Mouse (Mus musculus) embryonic fibroblast, embryonic 13.5 days (primary cell): ENCODE data around the gene Gfral.

Experiments used
- CTCF ChIP-seq: IDR thresholded peaks from 2 replicates; pipeline ENCODE4 v1.5.1; 2011; ENCODE audit warnings: mild to moderate bottlenecking, control low read depth, low read length, moderate library complexity, borderline replicate concordance; ENCODE audit not compliant: insufficient read depth
- POLR2A ChIP-seq: IDR thresholded peaks from 2 replicates; pipeline ENCODE4 v1.6.1; 2011; ENCODE audit warnings: low read depth, mild to moderate bottlenecking, control low read depth, low read length, moderate library complexity

DNA sequence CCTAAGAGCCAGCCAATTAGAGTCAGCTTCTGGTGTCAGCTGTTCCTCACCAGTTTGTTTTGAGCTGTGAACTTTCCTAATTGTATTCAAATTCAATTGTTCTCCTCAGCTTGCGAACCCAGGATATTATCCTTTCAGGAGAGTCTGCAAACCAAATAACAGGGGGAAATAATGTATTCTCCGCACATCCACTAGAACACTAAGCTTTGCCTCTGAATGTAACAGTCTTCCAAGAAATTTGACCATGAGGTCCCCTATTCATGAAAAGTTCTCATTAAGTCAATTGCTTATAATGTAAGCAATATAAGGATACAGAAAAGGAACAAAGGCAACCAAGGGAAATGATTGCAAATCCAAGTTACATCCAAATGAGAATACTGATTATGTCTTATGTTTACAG lies at the start of gene Gfral:
- TF ChIP-seq CTCF (no peak), POLR2A (no peak)
